8 mouse cellular contexts compared by ENCODE assay signal in the genomic region with DNA sequence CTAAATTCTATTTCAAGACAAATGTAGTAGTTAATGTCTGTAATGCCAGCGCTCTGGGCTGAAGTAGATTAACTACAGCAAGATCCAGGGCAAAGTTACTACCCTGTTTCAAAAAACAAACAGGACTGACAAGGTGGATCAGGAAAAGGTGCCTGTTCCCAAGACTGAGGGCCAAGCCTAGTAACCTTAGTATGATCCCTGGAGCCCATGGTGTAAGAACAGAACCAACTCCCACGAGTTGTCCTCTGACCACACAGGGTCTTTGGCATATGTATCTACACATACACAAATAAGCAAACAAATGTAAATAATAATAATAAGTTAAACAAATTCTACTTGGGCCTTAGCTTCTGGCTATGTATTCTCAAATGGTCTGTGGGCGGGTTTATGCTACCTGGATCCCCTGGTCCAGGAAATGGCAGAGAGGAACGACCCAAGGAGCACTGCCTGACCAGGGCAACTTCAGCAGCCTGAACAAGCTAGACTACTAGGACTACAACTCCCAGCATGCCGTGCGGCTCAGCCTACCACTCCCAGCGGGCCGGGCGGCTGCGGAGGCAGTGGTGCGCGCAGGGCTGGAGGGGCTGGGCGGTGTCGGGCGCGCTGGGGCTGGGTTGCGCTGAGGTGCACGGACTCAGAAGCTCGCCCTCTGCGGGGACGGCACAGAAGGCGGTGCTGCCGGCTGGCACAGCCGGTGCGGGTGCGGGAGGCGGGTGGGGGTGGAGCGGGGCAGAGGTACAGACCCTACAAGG. TPM values are rescaled to one million over a fixed set of nuclear protein-coding genes. Genes with fewer than 3 reads are reported as not detected.
A peak's percentile ranks its signal among the peaks of the same experiment; 100 is the strongest.
DNase-seq lines count a peak whose midpoint lies in the region; ATAC-seq and TF ChIP-seq lines count a peak whose summit lies in the region.

Gene Slc27a4, plus strand, starts transcription at position 560 of the 752 bp plus-strand sequence.

- peak within 1 kb of the TSS; percentile 77 for H3K4me3 ChIP-seq in lung, postnatal 0 days (ENCODE audit: low read depth, low read length)

- peaks cover 11% of the 10 kb centered on the region for H3K4me1 ChIP-seq in lung, postnatal 0 days (ENCODE audit: insufficient read depth, low read depth, low read length)

- no peaks in the 10 kb centered on the region for H3K9me3 ChIP-seq in lung, postnatal 0 days (ENCODE audit: low read length)

- peaks cover 14% of the 10 kb centered on the region; the same call in 1 of the 2 replicates for H3K36me3 ChIP-seq in lung, postnatal 0 days (ENCODE audit: insufficient read depth, low read length)

- TF ChIP-seq CTCF in lung, postnatal 0 days (IDR thresholded peaks at IDR 0.05), result no peak; the same call in 1 of the 2 replicates

- peak within 1 kb of the TSS; percentile 63 for H3K27ac ChIP-seq in lung, postnatal 0 days (ENCODE audit: low read length)

- peak within 1 kb of the TSS; percentile 82 for H3K9ac ChIP-seq in lung, postnatal 0 days (replicated peaks; ENCODE audit: low read depth)

- TF ChIP-seq EP300 in lung, postnatal 0 days (IDR thresholded peaks at IDR 0.05), result no peak

- peak; percentile 97 to 99 for ATAC-seq in hematopoietic stem cell, adult 5-6 weeks (replicated peaks in 1 of 2; ENCODE audit: insufficient read depth in 1 of 2, low FRiP score in 2 of 2, low TSS enrichment in 1 of 2, low read depth in 1 of 2, poor library complexity in 2 of 2, severe bottlenecking in 2 of 2)
- peak; percentile 100 for ATAC-seq in lung, postnatal 0 days

- WGBS in lung, postnatal 0 days, result 6% methylated on average over 24 of the region's 28 CpGs

- DNase-seq in MEL-GATA-1-ER (ENCODE audit: extremely low read depth, low read depth), result peak; percentile 65
- DNase-seq in cerebellum, adult 8-10 months, result peak; percentile 96
- peak; percentile 85 for DNase-seq in forelimb bud, embryonic 11.5 days (ENCODE audit: low read depth, low spot score)
- DNase-seq in layer of hippocampus, adult 9-11 months, result peak; percentile 95
- DNase-seq in lung, postnatal 0 days (ENCODE audit: low spot score), result peak; percentile 97
- DNase-seq in ovary, postnatal 14 days (ENCODE audit: low spot score), result peak; percentile 91
- DNase-seq in thymus, postnatal 14 days, result peak; percentile 98

- H3K27me3 ChIP-seq in lung, postnatal 0 days (replicated peaks; ENCODE audit: insufficient read depth, low read length), result no peaks in the 10 kb centered on the region

- peak within 1 kb of the TSS; percentile 87 for H3K4me2 ChIP-seq in lung, postnatal 0 days (replicated peaks; ENCODE audit: low read depth, low read length)

RNA-seq across cellular contexts. Expression of gene Slc27a4, which starts in this region (rescaled TPM):
- 6.4 and 8.6 TPM in 2 replicates for total RNA-seq in hematopoietic stem cell, adult 5-6 weeks (2017)
- polyA plus RNA-seq in lung, postnatal 0 days (2015; fragmentation: Nextera tagmentation; extraction: Ambion mirVana), result 11.8 and 12.1 TPM in 2 replicates

Comparison
In these comparisons a context has a peak if more than half of its experiments do, and no peak if none do; other contexts are left out.
1. Peak in every context shown above with its lines: DNase-seq, ATAC-seq, H3K4me3 ChIP-seq and H3K27ac ChIP-seq.